Mouse (Mus musculus): Measurements from ENCODE around the gene Zzef1. TPM values are rescaled to one million over a fixed set of nuclear protein-coding genes. Genes with fewer than 3 reads are reported as not detected.

Zzef1 gene
- total RNA-seq, 2 experiments from 2014 or later: 35.2 to 35.3 TPM

DNA sequence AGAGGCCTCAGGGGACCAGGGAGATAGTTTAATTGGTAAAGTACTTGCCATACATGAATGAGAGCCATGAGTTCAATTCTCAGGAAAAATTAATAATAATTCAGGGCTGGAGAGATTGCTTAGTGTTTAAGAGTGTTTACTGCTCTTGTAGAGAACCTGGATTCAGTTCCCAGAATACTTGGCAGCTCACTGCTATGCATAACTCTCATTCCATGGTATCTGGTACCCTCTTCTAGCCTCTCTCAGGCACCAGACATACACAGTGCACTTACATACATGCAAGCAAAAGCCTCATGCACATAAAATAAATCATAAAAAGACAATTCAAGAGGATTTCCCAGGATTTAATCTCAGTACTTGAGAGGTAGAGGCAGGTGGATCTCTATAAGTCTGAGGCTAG is 8.6 kb downstream of the Zzef1 start:
- ATAC-seq (replicated peaks; ENCODE audit: low FRiP score, poor library complexity, severe bottlenecking): no peak

DNA sequence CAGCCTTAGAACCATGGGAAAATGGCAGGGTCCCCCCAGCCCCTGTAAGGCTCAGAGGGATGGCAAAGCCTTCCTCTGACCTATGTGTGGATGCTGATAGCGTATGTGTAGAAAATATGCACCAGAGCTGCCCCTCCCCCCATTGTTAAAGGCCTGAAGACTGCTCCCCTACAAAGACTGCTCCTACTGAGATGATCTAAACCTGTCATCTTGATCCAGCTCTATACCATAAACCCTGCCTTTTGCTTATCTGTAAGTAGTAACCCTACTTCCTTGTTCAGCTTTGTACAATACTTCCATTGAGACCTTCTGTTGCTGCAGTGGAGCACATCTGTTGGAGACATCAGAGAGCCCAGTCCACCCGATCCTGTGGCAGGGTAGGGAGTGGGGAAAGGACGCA is 9.2 kb downstream of the Zzef1 start:
- no peak for ATAC-seq (replicated peaks; ENCODE audit: low FRiP score, poor library complexity, severe bottlenecking)

DNA sequence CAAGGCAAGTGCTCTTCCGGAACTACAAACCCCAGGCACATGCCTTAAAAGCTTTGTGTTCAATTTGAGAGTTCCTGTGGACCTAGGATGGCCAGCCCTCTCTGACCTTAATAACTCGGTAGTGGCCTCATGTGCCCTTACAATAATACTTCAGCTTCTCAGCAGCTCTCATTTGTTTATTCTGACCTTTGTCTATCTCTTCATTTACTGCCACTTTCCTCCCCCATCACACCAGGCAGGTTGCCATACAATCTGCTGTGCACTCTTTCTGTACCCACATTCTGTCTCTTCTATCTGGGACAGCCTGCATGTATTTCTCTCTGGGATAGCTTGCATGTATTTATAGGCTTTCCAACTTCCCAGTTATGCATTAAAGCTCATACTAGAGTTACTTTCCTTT is 10.5 kb downstream of the Zzef1 start:
- ATAC-seq (replicated peaks; ENCODE audit: low FRiP score, poor library complexity, severe bottlenecking): no peak

DNA sequence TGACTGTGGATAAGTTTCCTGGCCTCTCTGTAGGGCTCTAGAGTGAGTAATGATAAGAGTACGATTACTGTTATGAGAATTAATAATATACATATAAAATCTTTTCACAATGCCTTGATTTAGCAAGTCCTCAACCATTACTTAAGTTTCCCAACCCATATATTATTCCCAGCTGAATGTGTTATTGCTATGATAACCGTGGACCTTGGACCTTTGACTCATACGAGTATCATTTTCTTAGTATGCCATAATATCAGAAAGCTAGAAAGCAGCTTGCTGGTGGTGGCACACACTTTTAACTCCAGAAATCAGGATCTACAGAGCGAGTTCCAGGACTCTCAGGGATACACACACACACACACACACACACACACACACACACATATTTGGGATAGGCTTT is 12.0 kb downstream of the Zzef1 start:
- ATAC-seq (replicated peaks; ENCODE audit: low FRiP score, poor library complexity, severe bottlenecking): no peak

DNA sequence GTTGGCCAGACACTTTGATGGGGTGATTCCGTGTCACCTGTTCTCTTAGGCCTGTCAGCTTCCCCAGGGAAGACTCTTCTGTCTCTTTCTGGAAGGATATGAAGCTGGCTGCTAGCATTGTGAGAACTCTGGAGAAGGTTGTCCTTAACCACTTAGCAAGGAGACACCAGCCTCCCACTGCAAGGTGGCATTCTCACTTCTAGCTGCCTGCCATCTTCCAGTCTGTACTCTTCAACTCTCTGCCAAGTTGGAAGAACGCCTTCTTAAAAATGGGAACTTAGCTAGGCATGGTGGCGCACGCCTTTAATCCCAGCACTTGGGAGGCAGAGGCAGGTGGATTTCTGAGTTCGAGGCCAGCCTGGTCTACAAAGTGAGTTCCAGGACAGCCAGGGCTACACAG is 17.7 kb downstream of the Zzef1 start:
- ATAC-seq (replicated peaks; ENCODE audit: low FRiP score, poor library complexity, severe bottlenecking): no peak

DNA sequence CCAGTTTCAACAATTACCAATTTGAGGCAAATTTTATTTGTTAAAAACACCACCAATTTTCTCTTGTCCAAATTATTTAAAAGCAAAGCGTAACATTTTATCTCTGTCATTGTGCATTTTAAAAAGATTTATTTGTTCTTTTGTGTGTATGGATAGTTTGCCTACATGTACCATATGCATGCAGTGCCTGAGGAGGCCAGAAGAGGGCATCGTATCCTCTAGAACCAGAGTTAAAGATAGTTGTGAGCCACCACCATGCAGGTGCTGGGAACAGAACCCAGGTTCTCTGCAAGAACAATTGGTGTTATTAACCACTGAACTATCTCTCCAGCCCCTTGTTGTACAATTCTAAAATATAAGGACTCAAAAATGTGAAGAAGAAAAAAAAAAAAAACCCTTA is 18.2 kb downstream of the Zzef1 start:
- ATAC-seq (replicated peaks; ENCODE audit: low FRiP score, poor library complexity, severe bottlenecking): no peak

DNA sequence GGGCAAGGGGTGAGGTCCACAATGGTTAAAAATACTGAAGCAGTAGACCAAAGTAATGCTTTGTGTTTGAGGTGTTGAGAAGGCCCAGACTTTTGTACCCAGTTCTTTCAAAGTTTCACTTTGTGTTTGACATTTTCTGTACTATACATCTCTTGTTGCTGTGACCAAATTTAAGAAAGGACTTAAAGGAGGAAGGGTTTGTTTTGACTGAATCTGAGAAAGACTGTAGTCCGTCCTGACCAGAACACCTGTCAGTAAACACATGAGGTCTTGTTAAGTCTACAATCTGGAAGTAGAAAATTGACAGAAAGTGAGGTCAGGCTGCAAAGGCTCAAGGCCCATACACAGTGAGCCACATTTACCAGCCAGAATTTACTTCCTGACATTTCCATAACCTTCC is 20.8 kb downstream of the Zzef1 start:
- ATAC-seq (replicated peaks; ENCODE audit: low FRiP score, poor library complexity, severe bottlenecking): no peak

DNA sequence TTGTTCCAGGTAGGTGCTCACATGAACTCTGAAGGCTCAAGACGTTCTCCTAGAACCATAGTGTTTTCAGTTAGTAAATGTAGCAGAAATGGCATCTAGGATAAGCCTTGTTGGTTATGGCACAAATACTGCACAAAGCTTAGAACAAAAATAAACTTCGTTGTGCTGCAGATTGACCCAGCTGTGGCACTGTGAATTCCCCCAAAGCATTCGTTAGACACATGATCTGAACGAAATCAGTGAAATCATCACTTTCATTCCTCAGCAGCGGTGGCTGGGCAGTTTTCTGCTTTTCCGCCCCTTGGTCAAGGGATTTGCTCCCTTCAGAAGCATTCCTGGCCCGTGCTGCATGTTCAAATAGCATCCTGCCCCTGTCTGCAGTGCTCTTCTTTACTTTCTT is 22.0 kb downstream of the Zzef1 start:
- ATAC-seq (replicated peaks; ENCODE audit: low FRiP score, poor library complexity, severe bottlenecking): no peak

DNA sequence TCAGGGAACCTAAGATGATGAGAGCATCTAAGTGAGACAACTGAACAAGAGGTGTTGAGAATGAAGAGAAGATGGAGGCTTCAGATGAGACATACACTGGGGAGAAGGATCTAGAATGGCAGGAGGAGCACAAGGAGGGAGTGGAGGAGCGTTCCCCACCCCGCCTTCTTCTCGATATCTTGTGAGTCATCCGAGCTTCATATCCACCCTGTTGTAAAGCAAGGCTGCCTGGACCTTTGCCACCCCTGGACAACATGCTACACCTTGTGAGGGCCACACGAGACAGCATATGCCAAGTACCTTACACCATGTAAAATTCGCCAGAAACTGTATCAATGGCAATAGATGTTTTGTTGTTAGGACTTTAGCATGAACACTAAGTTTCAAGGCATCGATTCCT is 25.0 kb downstream of the Zzef1 start:
- no peak for ATAC-seq (replicated peaks; ENCODE audit: low FRiP score, poor library complexity, severe bottlenecking)

DNA sequence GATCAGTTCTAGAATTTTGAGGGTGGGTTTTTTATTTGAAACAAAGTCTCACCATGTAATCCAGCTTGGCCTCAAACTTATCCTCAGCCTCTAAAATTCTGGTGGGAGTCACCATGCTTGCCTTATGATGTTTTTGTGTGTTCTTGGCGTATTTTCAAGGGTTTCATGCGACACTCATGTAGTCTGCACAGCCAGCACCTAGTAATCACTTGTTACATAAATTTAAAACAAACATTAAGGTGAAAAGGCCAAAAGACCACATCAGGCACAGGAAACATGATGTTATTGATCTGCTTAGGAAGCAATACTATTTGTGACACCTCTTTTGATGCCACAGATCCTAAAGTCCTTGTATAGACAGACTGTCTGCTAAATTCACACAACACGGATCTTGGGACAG is 33.8 kb downstream of the Zzef1 start:
- ATAC-seq (replicated peaks; ENCODE audit: low FRiP score, poor library complexity, severe bottlenecking): no peak

DNA sequence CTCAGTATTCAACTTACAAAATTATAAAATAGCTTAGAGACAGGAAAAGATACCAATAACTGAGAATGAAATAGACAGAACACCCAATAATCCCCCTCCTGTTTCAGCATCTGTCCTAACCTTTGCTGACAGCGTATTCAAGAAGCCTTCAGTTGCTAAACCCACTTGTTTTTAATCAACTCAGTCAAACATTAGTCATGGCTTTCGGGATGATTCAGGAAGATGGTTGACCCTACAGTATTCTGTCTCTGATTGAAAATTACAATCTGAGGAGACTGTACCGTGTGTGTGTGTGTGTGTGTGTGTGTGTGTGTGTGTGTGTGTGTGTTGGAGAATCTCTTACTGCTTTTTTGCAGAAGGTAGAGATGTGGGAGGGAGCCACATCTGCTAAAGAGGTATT is 46.7 kb downstream of the Zzef1 start:
- ATAC-seq (replicated peaks; ENCODE audit: low FRiP score, poor library complexity, severe bottlenecking): no peak

DNA sequence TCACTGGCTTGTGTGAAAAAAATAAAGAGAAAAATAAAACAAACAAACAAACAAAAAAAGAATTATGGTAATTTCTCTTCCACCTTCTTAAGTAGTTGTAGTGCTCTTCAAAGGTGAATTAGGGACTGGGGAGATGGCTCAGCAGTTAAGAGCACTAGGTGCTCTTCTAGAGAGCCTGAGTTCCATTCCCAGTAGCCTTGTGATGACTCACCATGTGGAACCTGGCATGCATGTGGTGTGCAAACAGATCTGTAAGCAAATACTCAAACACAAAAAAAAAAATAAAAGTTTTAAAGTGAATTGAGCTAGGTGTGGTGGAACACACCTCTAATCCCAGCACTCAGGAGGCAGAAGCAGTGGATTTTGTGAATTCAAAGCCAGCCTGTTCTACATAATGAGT is 47.5 kb downstream of the Zzef1 start:
- ATAC-seq (replicated peaks; ENCODE audit: low FRiP score, poor library complexity, severe bottlenecking): no peak

DNA sequence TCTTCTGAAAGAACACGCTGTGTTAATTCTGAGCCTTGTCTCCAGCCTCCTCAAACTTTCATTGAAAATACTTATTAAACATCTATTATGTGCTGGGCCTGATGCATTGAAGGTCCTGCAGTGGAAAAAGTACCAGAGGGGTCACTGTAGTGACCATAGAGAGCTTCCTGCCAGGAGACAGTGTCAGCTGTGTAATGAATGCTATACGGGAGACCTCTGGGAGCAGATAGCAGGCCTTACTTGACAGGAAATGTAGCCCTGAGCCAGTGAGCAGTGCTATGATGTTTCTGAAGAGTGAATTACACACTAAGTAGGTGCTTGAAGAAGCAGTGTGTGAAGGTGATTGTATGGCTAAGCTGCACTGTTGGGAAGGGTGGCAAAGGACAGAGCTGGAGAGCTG is 49.5 kb downstream of the Zzef1 start:
- no peak for ATAC-seq (replicated peaks; ENCODE audit: low FRiP score, poor library complexity, severe bottlenecking)

DNA sequence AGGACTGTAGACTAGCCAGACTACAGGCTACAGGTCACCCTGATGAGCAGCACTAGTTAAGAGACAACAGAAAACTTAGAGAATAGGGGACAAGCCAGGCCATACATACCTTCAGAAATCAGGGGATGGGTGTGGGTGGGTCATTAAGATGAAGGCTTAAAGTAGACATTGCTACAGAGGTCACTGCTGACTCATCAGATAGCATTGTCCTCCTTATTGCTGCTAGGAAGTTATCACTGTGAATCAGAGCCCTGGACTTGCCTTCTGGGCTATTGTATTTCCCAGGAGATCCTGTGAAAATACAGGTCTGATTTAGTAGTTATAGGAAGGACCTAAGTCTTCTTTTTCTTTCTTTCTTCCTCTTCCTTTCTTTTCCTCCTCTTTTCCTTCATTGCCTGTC is 50.7 kb downstream of the Zzef1 start:
- ATAC-seq (replicated peaks; ENCODE audit: low FRiP score, poor library complexity, severe bottlenecking): no peak

DNA sequence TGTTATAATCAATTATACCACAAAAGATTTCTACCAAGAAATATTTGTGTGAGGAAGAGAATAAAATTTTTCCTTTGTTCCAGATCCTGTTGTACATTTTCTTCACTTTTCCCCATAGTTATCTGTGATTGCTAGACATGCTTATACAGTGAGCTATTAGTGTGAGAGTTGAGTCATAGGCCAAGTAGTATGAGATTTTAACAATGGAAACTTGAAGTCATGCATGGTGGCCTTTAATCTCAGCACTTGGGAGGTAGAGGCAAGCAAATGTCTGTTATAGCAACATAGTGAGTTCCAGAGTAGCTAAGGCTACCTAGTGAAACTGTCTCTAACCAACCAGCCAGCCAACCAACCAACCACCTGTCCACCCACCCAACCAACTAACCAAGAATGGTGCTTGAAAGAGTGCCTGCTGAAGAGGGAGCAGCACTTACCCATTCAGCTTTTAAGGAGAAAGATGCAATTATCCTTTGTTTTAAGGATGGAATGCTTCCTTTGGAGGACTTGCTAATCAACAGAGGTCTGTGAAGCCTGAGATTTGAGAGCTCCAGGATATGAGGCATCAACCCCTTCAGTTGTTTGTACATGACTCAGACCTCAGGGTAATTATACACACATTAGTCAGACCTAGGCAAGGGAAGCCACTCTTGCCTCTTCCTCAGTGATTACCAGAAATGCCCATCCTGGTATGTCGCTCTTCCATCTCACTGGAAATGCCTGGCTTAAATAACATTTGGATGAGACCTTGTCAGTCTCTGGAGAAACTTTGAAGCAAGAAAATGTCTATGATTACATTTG is 52.0 kb downstream of the Zzef1 start:
- no peak for ATAC-seq (replicated peaks; ENCODE audit: low FRiP score, poor library complexity, severe bottlenecking)

DNA sequence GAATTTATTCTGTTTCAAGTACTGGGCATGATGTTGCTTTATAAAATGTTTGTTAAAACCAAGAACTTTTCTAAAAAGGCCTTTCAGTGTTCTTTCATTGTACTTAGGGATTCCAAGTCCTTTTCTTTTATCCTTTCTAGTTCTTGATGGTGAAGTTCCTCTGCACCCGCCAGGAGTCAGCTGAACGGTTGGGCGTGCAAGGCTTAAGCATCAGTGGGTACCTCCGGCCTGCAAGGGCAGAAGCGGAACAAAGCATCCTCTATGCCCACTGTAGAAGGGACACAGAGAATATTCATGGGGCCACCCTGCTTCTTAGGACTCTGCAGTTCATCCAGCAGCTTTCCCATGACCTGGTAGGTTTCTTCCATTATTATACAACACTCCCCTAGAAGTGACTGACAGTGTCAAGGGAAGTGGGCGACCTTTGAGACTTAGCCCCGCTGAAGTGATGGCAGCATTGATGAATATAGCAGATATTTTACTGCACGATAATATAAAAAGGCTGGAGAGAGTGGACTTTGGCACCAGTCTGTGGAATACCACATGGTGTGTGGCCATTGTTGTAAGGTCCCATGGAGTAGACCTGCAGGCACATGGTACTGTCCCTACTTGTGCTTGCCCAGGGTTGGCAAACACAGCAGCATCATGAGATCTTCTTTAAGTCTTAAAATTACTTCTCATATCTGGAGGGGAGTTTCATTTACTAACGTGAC is 54.5 kb downstream of the Zzef1 start:
- ATAC-seq (replicated peaks; ENCODE audit: low FRiP score, poor library complexity, severe bottlenecking): no peak

DNA sequence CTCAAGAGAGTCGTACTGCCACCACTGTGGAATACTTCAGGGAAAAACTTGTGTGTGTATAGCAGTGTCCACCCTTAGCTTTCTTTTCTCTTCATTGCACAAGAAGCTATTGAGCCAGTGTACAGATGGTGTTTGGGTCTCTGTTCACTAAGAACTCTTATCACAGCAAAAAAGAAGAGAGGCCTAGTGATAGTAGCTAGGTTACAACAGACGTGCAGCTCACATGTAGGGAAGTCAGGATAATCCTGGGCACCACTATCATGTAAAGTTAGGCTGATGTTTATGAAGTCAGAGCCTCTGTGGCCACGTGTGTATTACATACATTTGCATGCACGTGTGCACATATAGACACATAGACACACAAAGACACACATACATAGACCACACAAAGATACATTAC is 55.2 kb downstream of the Zzef1 start:
- no peak for ATAC-seq (replicated peaks; ENCODE audit: low FRiP score, poor library complexity, severe bottlenecking)

DNA sequence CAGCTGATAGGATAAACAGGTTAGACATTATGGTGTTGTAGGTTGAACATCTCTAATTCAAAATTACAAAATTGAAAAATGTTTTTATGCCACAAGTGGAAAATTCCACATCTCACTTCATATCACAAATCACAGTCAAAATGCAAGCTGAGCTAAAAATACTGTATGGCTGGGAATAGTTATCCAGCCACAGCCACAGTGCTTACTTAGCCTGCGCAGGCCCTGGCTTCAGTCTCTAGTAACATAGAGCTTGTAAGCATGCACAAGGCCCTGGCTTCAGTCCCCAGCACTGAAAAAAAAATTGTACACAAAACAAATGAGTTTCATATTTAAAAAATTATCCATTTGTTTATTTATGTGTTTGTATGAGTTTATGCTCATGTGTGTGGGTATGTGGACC is 56.1 kb downstream of the Zzef1 start:
- no peak for ATAC-seq (replicated peaks; ENCODE audit: low FRiP score, poor library complexity, severe bottlenecking)

DNA sequence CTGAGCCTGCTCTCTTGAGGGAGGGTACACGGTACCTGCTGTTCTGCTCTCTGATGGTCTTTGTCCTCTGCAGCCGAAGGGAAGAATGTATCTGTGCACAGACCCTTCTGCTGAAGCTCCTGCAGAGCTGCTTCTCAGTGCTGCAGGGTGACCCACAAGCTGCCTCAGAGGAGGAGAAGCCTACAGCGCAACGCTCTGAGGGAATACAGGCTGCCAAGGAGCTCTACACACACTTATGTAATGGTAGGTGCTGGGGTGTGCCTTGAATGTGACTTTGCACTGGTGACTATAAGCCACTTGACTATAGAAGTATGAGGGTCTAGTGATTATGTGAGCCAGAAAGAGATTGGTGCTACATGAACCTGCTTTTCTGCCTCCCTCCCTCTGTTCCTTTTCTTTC is 57.1 kb downstream of the Zzef1 start:
- ATAC-seq (replicated peaks; ENCODE audit: low FRiP score, poor library complexity, severe bottlenecking): no peak

DNA sequence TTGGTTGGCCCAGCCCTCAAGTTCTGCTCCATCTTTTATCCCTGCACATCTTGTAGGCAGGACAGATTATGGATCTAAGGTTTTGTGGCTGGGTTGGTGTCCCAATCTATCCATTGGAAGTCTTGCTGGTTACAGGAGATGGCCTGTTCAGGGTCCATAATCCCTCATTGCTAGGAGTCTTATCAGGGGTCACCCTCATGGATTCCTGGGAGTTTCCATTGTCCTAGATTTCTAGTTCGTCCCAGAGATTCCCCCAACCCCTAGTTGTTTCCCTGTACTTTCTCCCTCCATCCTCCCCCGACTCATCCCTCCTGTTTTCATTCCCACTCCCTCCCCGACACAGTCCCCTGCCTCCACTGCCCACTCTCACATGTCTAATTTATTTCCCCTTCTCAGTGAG is 58.2 kb downstream of the Zzef1 start:
- ATAC-seq (replicated peaks; ENCODE audit: low FRiP score, poor library complexity, severe bottlenecking): no peak

DNA sequence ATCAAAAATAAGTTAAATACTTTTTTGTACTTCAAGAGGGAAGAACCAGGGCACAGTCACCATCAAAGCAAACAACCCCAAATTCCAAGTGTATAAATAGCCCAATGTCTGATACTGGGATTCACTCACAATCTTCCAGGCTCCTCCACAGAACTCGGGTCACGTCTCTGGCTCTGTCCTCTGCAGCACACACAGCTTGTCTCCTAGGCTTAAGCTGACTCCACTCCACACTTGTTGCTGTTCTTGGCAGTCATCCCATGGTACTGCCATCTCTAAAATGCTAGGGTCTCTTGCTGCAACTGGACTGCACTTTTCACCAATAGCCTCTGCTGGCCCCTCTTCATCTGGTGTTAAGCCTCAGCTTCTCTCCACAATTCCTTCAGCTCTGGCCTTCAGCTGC is 60.7 kb downstream of the Zzef1 start:
- ATAC-seq (replicated peaks; ENCODE audit: low FRiP score, poor library complexity, severe bottlenecking): no peak

DNA sequence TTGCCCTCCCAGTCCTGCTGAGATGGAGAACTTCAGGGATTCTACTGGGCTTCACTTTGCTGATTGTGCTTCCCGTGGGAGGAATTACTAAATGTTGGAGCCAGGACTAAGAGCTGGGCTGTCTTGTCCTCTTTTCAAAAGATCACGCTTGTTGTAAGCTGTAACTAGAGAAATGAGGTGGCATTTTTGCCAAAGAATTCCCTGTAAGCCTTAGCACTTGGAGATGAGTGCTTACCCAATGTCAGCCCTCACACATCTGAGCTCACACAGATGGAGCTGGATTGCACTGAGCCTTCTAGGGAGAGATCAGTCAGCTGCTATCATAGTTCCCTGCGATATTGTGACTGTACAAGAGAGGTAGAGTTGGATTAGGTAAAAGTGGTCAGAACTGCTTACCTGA is 65.2 kb downstream of the Zzef1 start:
- ATAC-seq (replicated peaks; ENCODE audit: low FRiP score, poor library complexity, severe bottlenecking): no peak
